ENCODE assay signal across 17 mouse cellular contexts in the genomic region with DNA sequence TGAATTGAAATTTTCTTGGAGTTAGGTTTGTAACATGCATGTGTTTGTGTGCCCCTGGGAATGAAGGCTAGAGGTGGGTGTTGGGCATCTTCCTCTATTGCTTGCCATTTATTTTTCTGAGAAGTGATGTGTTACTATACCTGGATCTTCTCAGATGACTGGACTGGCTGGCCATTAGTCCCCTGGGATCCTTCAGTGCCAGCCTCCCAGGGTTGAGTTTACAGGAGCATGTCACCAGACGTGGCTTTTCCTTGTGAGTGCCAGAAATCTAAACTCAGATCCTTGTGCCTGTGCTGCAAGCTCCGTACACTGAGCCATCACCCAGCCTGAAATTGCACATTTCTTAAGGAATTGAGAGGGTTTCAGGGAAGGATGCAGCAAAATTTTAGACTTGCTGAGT.
"Had no signal": no experiment of that assay in that cellular context is flagged by ENCODE, and none has a peak within 500 bp of the region (broad histone marks: within the 10 kb centered on the region; RNA-seq: fewer than 3 reads in every experiment).

No protein-coding gene starts in this region.

- H3K27me3 ChIP-seq: limb, embryonic 12.5 days; limb, embryonic 15.5 days; midbrain, embryonic 12.5 days; midbrain, embryonic 15.5 days; neural tube, embryonic 13.5 days; stomach, embryonic 15.5 days had no signal

- DNase-seq: kidney, adult 9 months; kidney, postnatal 14 days; kidney, postnatal 4 days; left cerebral cortex, postnatal 4 days; liver, postnatal 0 days; lung, embryonic 14.5 days; right cerebral cortex, postnatal 4 days; spleen, adult 18-20 months; thymus, postnatal 25 days had no signal

- H3K9ac ChIP-seq: limb, embryonic 12.5 days; limb, embryonic 15.5 days; liver, embryonic 14.5 days; liver, postnatal 0 days; lung, embryonic 14.5 days; midbrain, embryonic 12.5 days; midbrain, embryonic 15.5 days; neural tube, embryonic 13.5 days; stomach, embryonic 15.5 days had no signal

- H3K9me3 ChIP-seq: limb, embryonic 12.5 days; limb, embryonic 15.5 days; midbrain, embryonic 12.5 days; midbrain, embryonic 15.5 days; neural tube, embryonic 13.5 days; stomach, embryonic 15.5 days had no signal

- H3K27ac ChIP-seq: limb, embryonic 12.5 days; limb, embryonic 15.5 days; liver, embryonic 14.5 days; macrophage; midbrain, embryonic 12.5 days; midbrain, embryonic 15.5 days; neural tube, embryonic 13.5 days; stomach, embryonic 15.5 days had no signal

- H3K4me3 ChIP-seq: limb, embryonic 12.5 days; limb, embryonic 15.5 days; midbrain, embryonic 12.5 days; midbrain, embryonic 15.5 days; neural tube, embryonic 13.5 days; stomach, embryonic 15.5 days had no signal
